Mouse (Mus musculus): ENCODE results near the gene Slit3.

DNA sequence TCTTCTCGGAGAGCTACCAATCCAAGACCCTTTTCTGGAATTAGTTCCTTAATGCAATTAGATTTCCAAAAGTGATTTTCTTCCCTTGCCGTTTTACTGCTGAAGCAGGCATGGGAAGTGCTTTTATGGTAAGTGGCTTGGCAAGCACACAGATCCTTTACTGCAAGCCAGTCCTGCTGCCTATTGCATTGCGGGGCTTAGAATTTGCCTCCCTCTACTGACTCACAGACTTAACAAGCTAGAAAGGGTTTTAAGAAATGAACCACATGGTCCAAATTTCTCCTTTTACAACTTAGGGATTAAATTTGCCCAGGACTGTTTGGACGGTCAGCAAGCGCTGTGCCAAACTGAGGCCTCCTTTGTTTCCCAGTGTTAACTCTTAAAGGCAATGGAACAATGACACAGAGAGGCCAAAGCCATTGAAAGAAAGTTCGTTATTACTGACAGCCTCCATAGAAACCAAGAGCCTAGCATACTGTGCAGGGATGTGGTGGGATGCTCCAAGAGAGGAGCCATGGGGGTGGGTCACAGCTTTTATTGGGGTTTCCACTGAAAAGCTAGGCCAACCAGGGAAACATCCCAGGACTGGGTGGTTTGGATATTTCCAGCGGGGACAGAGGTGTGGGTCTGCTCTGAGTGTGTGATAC is 406.9 kb downstream of the Slit3 start:
- TF ChIP-seq CTCF (IDR thresholded peaks at IDR 0.05; ENCODE audit: low read depth, low read length): no peak
- no peak for TF ChIP-seq POLR2A (IDR thresholded peaks at IDR 0.05; ENCODE audit: extremely low read depth, insufficient read depth, low read length)
